Mouse (Mus musculus) T-cell, adult 2 months (primary cell): Measurements from ENCODE around the gene Rem1.
"Not testable (repeated sequence)": the region's sequence is repeated elsewhere in the genome, so short reads cannot be mapped to it uniquely, and the experiment has no call there.

Experiments
- DNase-seq: peaks from one replicate; pipeline ENCODE4 v3.0.0; 2022; ENCODE audit warnings: low spot score

Gene Rem1

DNA sequence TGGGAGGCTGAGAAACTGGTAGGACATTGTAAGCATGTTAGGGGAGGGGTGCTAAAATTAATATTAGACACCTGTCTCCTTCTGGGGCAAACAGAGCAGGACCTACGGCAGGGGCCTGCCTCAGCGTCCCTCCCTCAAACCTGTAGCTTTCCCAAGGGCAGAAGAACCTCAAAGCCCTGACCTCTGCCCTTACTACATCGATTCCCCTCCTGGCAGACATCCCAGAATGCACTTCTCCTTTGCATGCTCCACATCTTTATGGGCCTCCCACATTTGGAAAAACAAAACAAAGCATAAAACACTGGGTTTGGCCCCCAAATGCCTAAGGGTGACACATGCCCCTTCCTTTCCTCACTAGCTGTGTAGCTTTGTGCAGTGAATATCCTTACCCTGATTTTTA, 2.5 kb downstream of the Rem1 start:
- no peak for DNase-seq

DNA sequence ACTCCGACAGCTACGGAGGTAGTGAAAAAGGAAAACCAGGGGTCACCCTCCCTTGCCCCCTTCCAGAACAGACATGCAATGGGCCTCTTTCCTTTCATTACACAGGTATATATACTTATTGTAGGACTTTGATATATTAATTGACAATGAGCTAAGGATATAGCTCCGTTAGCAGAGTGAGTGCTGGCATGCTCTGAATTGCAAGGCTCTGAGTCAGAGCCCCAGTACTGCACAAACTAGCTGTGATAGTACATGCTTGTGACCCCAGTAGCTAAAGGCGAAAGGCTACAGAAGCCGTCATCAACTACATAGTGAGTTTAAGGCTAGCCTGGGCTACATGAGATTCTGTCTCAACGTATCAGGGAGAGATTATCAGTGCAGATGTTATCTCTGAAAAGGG, 3.2 kb downstream of the Rem1 start:
- no peak for DNase-seq

DNA sequence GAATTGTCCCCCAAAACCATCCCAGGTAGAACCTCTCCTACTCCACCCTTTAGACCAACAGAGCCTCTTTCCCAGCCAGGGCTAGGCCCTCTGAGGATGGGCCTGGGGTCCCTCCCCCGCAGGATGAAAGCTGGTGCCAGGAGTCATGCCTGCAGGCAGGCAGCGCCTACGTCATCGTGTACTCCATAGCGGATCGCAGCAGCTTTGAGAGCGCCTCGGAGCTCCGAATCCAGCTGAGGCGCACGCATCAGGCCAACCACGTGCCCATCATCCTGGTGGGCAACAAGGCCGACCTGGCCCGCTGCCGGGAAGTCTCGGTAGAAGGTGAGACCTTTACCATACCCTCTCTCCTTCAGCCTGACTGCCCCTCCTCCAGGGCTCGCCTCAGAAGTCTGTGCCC, 6.6 kb downstream of the Rem1 start:
- no peak for DNase-seq

DNA sequence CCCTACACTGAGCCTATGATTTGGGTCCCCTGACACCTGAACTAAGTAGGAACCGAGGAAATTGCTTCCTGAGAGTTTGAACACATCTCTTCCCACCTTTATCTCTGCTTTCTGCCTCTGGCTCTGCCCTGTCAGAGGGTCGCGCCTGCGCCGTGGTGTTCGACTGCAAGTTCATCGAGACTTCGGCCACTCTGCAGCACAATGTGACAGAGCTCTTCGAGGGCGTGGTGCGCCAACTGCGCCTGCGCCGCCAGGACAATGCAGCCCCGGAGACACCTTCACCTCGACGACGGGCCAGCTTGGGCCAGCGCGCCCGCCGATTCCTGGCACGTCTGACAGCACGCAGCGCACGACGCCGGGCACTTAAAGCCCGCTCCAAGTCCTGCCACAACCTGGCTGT, 7.6 kb downstream of the Rem1 start:
- no peak for DNase-seq

DNA sequence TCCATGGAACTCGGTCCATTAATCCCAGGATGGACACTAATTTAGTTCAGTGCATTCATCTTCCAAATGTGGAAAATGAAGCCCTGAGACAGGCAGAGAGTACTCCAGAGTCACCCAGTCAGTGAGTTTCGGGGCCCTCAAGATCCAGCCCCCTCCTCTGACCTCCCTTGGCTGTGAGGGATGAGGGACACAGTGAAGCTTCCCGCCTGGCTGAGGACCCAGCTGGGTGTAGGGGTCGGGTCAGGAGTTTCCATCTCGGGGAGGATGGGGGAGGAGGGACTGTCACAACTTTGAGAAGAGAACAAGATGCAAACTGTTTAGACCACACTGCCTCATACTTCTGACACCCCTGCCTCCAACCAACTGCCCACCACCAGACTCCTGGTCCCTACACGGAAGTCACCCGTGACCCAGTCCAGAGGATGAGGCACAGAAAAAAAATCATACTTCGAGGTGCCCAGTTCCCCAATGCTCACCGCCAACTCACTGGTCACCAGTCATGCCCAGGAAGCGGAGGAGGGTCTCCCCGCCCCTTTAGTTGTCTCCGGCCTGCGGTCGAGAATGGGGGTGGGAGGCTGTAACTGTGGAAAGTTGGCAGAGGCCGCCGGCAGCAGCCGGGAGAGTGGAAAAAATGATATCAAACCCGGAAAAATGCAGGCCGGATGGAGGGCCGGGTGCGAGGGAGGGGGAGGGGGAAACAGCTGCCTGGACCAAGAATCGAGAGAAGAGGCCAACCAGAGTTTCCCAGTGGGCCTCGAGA, 9.7 kb downstream of the Rem1 start:
- no peak for DNase-seq

DNA sequence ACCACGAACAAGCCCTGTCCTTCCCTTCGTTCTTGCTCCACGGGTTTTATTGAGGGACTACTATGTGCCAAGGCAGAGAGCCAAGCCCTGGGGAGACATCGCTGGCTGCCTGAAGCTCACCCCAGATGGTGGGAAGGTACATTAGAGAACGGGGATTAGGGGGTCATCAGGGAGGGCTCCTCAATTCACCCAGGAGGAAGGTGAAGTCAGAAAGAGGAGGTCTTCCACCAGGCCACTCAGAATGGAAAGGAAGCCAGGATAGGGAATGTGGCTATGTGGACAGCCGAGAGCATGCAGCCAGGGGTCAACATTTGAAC, 10.2 kb downstream of the Rem1 start:
- DNase-seq: no peak

DNA sequence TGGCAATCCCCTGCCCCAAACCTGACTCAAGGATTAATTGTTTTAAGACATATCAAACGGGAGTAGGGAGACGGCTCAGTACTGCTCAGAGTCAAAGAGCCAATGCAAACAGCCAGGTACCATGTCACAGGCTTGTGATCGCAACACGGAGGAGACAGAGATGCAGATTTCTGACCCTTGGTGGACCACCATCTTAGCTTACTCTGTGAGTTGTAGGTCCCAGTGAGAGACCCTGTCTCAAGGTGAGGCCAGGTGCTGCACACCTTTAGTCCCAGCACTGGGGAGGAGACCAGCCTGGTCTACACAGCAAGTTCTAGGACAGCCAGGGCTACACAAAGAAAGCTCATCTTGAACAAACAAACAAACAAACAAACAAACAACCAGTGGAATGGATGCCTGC, 10.6 kb downstream of the Rem1 start:
- no peak for DNase-seq

DNA sequence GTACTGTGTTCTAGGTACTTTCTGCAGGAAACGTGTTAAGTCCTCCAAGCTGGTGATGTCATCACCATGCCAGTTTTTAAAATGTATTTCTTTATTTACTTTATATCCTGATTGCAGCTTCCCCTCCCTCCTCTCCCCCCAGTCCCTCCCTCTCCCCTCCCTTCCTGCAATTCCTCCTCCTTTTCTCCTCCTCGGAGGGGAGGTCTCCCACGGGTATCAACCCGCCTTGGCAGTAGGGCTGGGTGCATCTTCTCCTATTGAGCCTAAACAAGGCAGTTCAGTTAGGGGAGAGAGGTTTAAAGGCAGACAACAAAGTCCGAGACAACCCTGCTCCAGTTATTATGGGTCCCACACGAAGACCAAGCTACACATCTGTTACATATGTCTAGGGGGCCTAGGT, 12.1 kb downstream of the Rem1 start:
- no peak for DNase-seq

- no peak for DNase-seq
These were observed 12.8 kb downstream of the Rem1 start for GRCm38 (mm10) chr2:152639406-152640113.

DNA sequence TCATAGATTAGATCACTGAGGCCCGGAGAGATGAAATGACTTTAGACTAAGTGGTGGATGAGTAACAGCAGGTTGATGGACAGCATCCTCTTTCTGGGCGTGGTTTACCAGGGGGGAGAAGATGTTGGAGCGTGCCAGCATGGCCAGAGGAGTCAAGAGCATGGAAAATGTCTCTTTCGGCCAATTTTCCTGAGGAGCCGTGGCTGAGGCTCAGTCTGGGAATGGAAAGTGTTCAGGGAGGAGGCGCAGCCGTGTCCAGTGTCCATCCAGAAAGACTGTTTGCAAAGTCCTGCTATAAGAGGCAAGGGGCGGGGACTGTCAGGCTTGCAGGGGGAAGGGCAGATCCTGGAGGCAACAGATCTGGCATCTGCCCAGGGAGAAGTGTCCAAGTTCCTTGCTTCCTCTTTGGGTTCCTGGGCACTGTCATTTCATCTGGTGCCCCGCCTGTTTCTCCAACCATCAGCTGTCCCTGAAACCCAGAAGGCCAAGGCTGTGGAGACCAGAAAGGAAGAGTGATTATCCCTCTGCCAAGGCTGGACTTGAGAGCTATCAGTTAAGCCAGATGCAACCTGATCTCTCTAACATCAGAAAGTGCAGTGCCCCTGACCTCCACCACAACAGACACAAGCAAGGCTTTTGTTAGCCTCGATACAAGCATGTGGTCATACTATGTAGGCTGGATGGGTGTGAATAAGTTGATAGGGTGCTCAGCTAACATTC, 26.3 kb downstream of the Rem1 start:
- no peak for DNase-seq

GRCm38 (mm10) chr2:152653874-152654715, 27.3 kb downstream of the Rem1 start:
- no peak for DNase-seq

DNA sequence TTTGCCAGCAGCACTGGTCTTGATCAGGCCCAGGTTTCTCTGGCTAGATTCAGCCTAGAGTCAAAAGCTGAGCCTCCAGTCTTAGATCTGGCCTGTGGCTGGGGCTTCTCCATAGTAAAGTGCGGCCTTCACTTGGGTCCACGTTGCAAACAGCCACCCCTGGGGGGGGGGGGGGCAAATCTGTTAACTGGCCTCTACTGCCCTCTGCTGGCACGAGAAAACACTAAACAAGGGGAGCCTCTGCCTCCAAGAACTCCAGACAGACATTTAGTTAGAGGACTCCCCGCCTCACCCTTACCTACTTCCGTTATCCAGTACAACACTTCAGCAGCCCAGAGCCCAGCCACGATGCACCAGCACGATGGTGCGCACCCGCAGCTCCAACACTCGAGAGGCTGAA, 30.6 kb downstream of the Rem1 start:
- DNase-seq: no peak

DNA sequence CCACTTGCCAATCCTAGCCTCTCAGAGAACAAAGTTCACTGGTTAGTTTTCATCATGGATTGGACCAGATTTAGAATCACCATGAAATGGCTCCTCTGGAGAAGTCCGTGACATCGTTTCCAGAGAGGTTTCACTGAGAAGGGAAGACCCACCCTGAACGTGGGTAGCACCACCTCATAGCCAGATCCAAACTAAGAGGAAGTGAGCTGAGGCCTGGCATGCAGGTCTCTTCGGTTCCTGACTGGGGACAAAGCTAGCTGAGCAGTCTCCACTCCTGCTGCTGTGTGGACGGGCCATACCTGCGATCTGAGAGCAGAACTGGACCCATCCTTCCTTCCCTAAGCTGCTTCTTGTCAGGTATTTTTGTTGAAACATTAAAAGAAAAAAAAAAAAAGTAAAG, 34.4 kb downstream of the Rem1 start:
- no peak for DNase-seq

- not testable (repeated sequence) for DNase-seq
These were observed 39.4 kb downstream of the Rem1 start for GRCm38 (mm10) chr2:152666191-152666590.

DNA sequence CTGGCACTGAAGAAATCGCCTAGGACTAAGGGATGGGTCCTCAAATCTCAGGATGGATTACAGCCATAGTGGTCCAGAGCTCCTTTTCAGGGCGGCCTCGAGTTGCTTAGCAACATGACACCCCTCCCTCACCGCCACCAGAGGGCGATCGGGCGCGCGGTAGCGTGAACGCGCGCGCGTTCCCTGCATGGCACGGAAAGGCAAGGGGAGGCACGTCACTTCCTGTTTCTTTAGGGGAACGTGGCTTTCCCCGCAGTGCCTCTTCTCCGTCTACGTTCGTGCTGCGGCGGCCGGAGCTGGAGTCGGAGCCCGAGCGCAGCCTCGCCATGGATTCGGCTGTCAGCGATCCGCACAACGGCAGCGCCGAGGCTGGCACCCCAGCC, 42.5 kb downstream of the Rem1 start, which contains the start of gene H13:
Gene H13, plus strand, starts transcription at position 206 of the 383 bp plus-strand sequence.
- peak; percentile 95 for DNase-seq

- no peak for DNase-seq
These were observed 43.1 kb downstream of the Rem1 start for GRCm38 (mm10) chr2:152669639-152670484.

- peak; percentile 60 for DNase-seq
These were observed 44.4 kb downstream of the Rem1 start for GRCm38 (mm10) chr2:152670983-152671641.

- DNase-seq: peak; percentile 71
These were observed 44.9 kb downstream of the Rem1 start for GRCm38 (mm10) chr2:152671642-152671999.

- no peak for DNase-seq
These were observed 45.4 kb downstream of the Rem1 start for GRCm38 (mm10) chr2:152672166-152672565.

- no peak for DNase-seq
These were observed 47.4 kb downstream of the Rem1 start for GRCm38 (mm10) chr2:152674148-152674547.

- no peak for DNase-seq
These were observed 48.6 kb downstream of the Rem1 start for GRCm38 (mm10) chr2:152675252-152675791.
